Comparison of ENCODE assay signal across 12 mouse cellular contexts in genomic region chr12:118849996-118850395, GRCm38 (mm10). TPM values are rescaled to one million over a fixed set of nuclear protein-coding genes. Genes with fewer than 3 reads are reported as not detected.
DNase-seq lines count a peak whose midpoint lies in the region; ATAC-seq and TF ChIP-seq lines count a peak whose summit lies in the region.
"Had no signal": no experiment of that assay in that cellular context is flagged by ENCODE, and none has a peak within 500 bp of the region (broad histone marks: within the 10 kb centered on the region; RNA-seq: fewer than 3 reads in every experiment).

No protein-coding gene starts in this region.

- H3K4me3 ChIP-seq in forebrain, postnatal 0 days (ENCODE audit: low read depth, low read length) = peak overlapping the region; percentile 46
- peak overlapping the region; percentile 39 for H3K4me3 ChIP-seq in midbrain, embryonic 14.5 days (replicated peaks; ENCODE audit: low read depth, low read length)

- no peaks in the 10 kb centered on the region for H3K9me3 ChIP-seq in forebrain, postnatal 0 days (ENCODE audit: low read length)
- H3K9me3 ChIP-seq in midbrain, embryonic 14.5 days (ENCODE audit: control insufficient read depth, low read length) = no peaks in the 10 kb centered on the region
- H3K9me3 ChIP-seq: liver, embryonic 15.5 days had no signal

- peak overlapping the region; percentile 41 for H3K9ac ChIP-seq in forebrain, postnatal 0 days
- H3K9ac ChIP-seq in midbrain, embryonic 14.5 days (replicated peaks; ENCODE audit: low read length) = peak overlapping the region; percentile 16; the same call in 1 of the 2 replicates
- H3K9ac ChIP-seq: liver, embryonic 15.5 days had no signal

- peaks cover 5% of the 10 kb centered on the region; the same call in 1 of the 2 replicates for H3K4me1 ChIP-seq in forebrain, postnatal 0 days (ENCODE audit: insufficient read depth)
- 0 out of 2 replicates have a peak, but pooled peaks cover 11% of the 10 kb centered on the region for H3K4me1 ChIP-seq in midbrain, embryonic 14.5 days (ENCODE audit: control insufficient read depth, insufficient read depth, low read length)

- peaks cover 50% of the 10 kb centered on the region for H3K27me3 ChIP-seq in forebrain, postnatal 0 days (ENCODE audit: insufficient read depth, low read length)
- H3K27me3 ChIP-seq in midbrain, embryonic 14.5 days (ENCODE audit: control insufficient read depth, insufficient read depth, low read length) = peaks cover 81% of the 10 kb centered on the region

- TF ChIP-seq POLR2A in brain, embryonic 14.5 days (IDR thresholded peaks at IDR 0.05; ENCODE audit: borderline replicate concordance, extremely low read depth, insufficient read depth, insufficient read length, poor library complexity, severe bottlenecking) = no peak

- peak; percentile 6 to 22 for DNase-seq in cerebellum, postnatal 14 days
- DNase-seq in cerebellum, postnatal 4 days (ENCODE audit: low spot score in 2 of 2) = no peak
- DNase-seq in brain, embryonic 14.5 days (ENCODE audit: low read depth) = peak; percentile 64
- peak; percentile 45 for DNase-seq in forebrain, postnatal 0 days
- DNase-seq in midbrain, embryonic 14.5 days = peak; percentile 47
- no peak for DNase-seq in frontal cortex, postnatal 25 days (ENCODE audit: low spot score in 2 of 2)
- DNase-seq: cerebellum, adult 2 months; heart, adult 11 months; kidney, postnatal 36 days had no signal

- H3K36me3 ChIP-seq in forebrain, postnatal 0 days (ENCODE audit: insufficient read depth) = no peaks in the 10 kb centered on the region
- H3K36me3 ChIP-seq in midbrain, embryonic 14.5 days (ENCODE audit: control insufficient read depth, insufficient read depth, low read length) = no peaks in the 10 kb centered on the region
- H3K36me3 ChIP-seq: liver, embryonic 15.5 days had no signal

- H3K4me2 ChIP-seq in forebrain, postnatal 0 days (ENCODE audit: low read depth) = peak overlapping the region; percentile 60
- peak overlapping the region; percentile 63 for H3K4me2 ChIP-seq in midbrain, embryonic 14.5 days (ENCODE audit: low read length)

- TF ChIP-seq CTCF in brain, embryonic 14.5 days (IDR thresholded peaks at IDR 0.05; ENCODE audit: borderline replicate concordance, extremely low read depth, insufficient read depth, insufficient read length) = no peak
- no peak for TF ChIP-seq CTCF in forebrain, postnatal 0 days (IDR thresholded peaks at IDR 0.05; ENCODE audit: low read depth)

- no peak for ATAC-seq in forebrain, postnatal 0 days
- no peak for ATAC-seq in midbrain, embryonic 14.5 days (ENCODE audit: low FRiP score, low TSS enrichment)
- no peak for ATAC-seq in megakaryocyte progenitor cell, adult 5-6 weeks (replicated peaks; ENCODE audit: poor library complexity)
- no peak for ATAC-seq in megakaryocyte, adult 5-6 weeks (ENCODE audit: poor library complexity, severe bottlenecking)

- WGBS in forebrain, postnatal 0 days = 1% methylated on average over 11 of the region's 11 CpGs
- WGBS in midbrain, embryonic 14.5 days = 0% methylated on average over 11 of the region's 11 CpGs

- H3K27ac ChIP-seq in forebrain, postnatal 0 days (ENCODE audit: low read depth, low read length) = peak overlapping the region; percentile 69
- H3K27ac ChIP-seq in midbrain, embryonic 14.5 days (replicated peaks; ENCODE audit: low read depth, low read length) = no peak overlapping the region
- H3K27ac ChIP-seq: liver, embryonic 15.5 days had no signal

RNA-seq across cellular contexts. Expression of gene Sp8, which starts 3.9 kb away (rescaled TPM):
- polyA plus RNA-seq in brain, embryonic 14.5 days (2012; rRNA removed) = 7.5 and 10.7 TPM in 2 replicates
- total RNA-seq in forebrain, postnatal 0 days (2014; rRNA removed) = 14.4 and 21.1 TPM in 2 replicates
- 8.1 and 9.2 TPM in 2 replicates for polyA plus RNA-seq in forebrain, postnatal 0 days (2015; fragmentation: Nextera tagmentation; extraction: Ambion mirVana)
- polyA plus RNA-seq in midbrain, embryonic 14.5 days (2014; fragmentation: Nextera tagmentation; extraction: Ambion mirVana) = 1.4 and 1.7 TPM in 2 replicates
- not detected in 2 replicates for total RNA-seq in megakaryocyte progenitor cell, adult 5-6 weeks (2015)
- total RNA-seq in megakaryocyte progenitor cell, adult 5-6 weeks (2017) = not detected in 2 replicates
- total RNA-seq in megakaryocyte, adult 5-6 weeks (2015) = not detected in 2 replicates
- total RNA-seq in megakaryocyte, adult 5-6 weeks (2017) = not detected in 2 replicates
- polyA plus RNA-seq: liver, embryonic 15.5 days had no signal

Comparison
In these comparisons a context has a peak if more than half of its experiments do, and no peak if none do; other contexts are left out.
1. DNase-seq: peak in cerebellum, postnatal 14 days (2 of 2), brain, embryonic 14.5 days (single experiment), forebrain, postnatal 0 days (single experiment) and midbrain, embryonic 14.5 days (single experiment); none in cerebellum, postnatal 4 days (0 of 2) and frontal cortex, postnatal 25 days (0 of 2).
2. RNA of gene Sp8, which starts 3.9 kb away (total RNA-seq): 14.4 to 21.1 TPM in forebrain, postnatal 0 days; not detected in megakaryocyte progenitor cell, adult 5-6 weeks and not detected in megakaryocyte, adult 5-6 weeks; every median in the first group is over 10 times any median in the second.